Mouse (Mus musculus) heart, embryonic 12.5 days (tissue): ENCODE measurements around the gene Trib2. TPM values are rescaled to one million over a fixed set of nuclear protein-coding genes. Genes with fewer than 3 reads are reported as not detected.

Source experiments
- ATAC-seq: fragments of 200-750 bp; cut with Nextera tagmentation; 2 replicates; pipeline ENCODE4 v1.8.0; 2017; ENCODE audit warnings: moderate TSS enrichment, moderate library complexity; ENCODE audit not compliant: insufficient number of reproducible peaks, low FRiP score
- H3K27ac ChIP-seq: fragments of 300-500 bp; sonication (generic); 2 replicates; pipeline ENCODE4 v1.5.1; 2016; ENCODE audit warnings: mild to moderate bottlenecking, moderate library complexity; ENCODE audit not compliant: poor library complexity, severe bottlenecking
- H3K27me3 ChIP-seq: fragments of 300-500 bp; sonication (generic); replicated peaks from 2 replicates; pipeline ENCODE4 v1.6.1; 2016; ENCODE audit warnings: mild to moderate bottlenecking, moderate library complexity
- H3K36me3 ChIP-seq: fragments of 300-500 bp; sonication (generic); 2 replicates; pipeline ENCODE4 v1.6.1; 2016; ENCODE audit warnings: mild to moderate bottlenecking, moderate library complexity
- H3K4me1 ChIP-seq: fragments of 300-500 bp; sonication (generic); replicated peaks from 2 replicates; pipeline ENCODE4 v1.6.1; 2016; ENCODE audit warnings: mild to moderate bottlenecking
- H3K4me2 ChIP-seq: fragments of 300-500 bp; sonication (generic); 2 replicates; pipeline ENCODE4 v1.6.1; 2016; ENCODE audit warnings: mild to moderate bottlenecking, moderate library complexity
- H3K4me3 ChIP-seq: fragments of 300-500 bp; sonication (generic); 2 replicates; pipeline ENCODE4 v1.5.1; 2016; ENCODE audit warnings: mild to moderate bottlenecking
- H3K9ac ChIP-seq: fragments of 300-500 bp; sonication (generic); 2 replicates; pipeline ENCODE4 v1.6.1; 2016; ENCODE audit warnings: mild to moderate bottlenecking, moderate library complexity
- H3K9me3 ChIP-seq: fragments of 300-500 bp; sonication (generic); replicated peaks from 2 replicates; pipeline ENCODE4 v1.6.1; 2016; ENCODE audit warnings: mild to moderate bottlenecking, moderate library complexity
- WGBS: fragments of 180-500 bp; shearing (Covaris S2); methylation state at CpG from one replicate; pipeline ENCODE4 v1.1.7; 2016; 5-methylcytosine and 5-hydroxymethylcytosine counted together
- polyA plus RNA-seq: library from polyadenylated mRNA; unstranded; fragments of >200 nt; fragmentation: Nextera tagmentation; extraction: Ambion mirVana; gene quantifications from 2 replicates; pipeline ENCODE4 v1.2.1, GENCODE M21; 2016

Gene Trib2
- polyA plus RNA-seq, 1 experiment from 2014 or later = 67.4 TPM

- WGBS = 86% methylated on average over 12 of the region's 12 CpGs
- H3K4me3 ChIP-seq = no peak overlapping the region
- no peaks in the 10 kb centered on the region for H3K36me3 ChIP-seq
- H3K4me1 ChIP-seq = peaks cover 2% of the 10 kb centered on the region
- no peak overlapping the region for H3K9ac ChIP-seq
- ATAC-seq = no peak
- no peaks in the 10 kb centered on the region for H3K9me3 ChIP-seq
- H3K27ac ChIP-seq = no peak overlapping the region
- no peak overlapping the region for H3K4me2 ChIP-seq
- no peaks in the 10 kb centered on the region for H3K27me3 ChIP-seq
Measured at GRCm38 (mm10) chr12:15765996-15766395, 50.7 kb downstream of the Trib2 start.

GRCm38 (mm10) chr12:15765238-15765637 lies 51.5 kb downstream of the Trib2 start:
- no peaks in the 10 kb centered on the region for H3K27me3 ChIP-seq
- 38% methylated on average over 1 of the region's 1 CpGs for WGBS
- H3K4me1 ChIP-seq = peaks cover 2% of the 10 kb centered on the region
- H3K4me2 ChIP-seq = no peak overlapping the region
- H3K9ac ChIP-seq = no peak overlapping the region
- no peaks in the 10 kb centered on the region for H3K36me3 ChIP-seq
- ATAC-seq = no peak
- H3K4me3 ChIP-seq = no peak overlapping the region
- H3K9me3 ChIP-seq = no peaks in the 10 kb centered on the region
- no peak overlapping the region for H3K27ac ChIP-seq

DNA sequence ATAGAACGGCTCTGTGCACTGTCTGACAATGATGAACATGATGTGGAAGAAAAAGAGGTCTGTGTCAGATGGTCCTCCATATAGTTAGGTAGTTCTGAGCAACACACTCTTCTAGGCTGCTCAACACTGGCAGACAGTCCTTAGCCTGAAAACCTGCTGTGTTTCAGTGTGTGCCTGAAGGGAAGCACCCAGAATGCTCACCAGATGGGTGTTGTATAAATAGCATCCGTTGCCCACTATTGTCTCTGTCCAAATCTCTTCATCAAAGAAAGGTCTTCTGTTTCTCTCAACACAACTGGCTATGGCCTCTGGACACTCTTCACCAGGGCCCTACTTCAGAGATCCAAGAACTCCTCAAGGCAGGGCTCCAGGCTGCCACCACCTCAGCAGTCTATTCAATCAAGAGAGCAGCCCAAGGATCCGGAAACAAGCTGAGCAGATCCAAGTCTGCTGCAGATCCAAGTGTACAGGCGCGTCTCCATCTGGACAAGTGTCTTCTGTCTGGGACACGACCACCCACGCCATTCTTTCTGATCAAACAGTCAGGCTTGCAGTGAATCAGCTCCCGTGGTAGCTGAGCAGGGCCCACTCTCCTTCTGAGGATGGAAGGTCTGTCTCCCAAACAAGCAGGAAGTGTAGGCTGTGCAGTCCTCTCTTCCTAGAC lies 55.1 kb downstream of the Trib2 start:
- Histone ChIP-seq H3K27me3 (no peaks in the 10 kb centered on the region), H3K9ac (no peak overlapping the region), H3K4me3 (no peak overlapping the region), H3K4me1 (no peaks in the 10 kb centered on the region; the same call in 1 of the 2 replicates), H3K27ac (no peak overlapping the region), H3K36me3 (no peaks in the 10 kb centered on the region), H3K9me3 (no peaks in the 10 kb centered on the region), H3K4me2 (no peak overlapping the region)
- 83% methylated on average over 8 of the region's 8 CpGs for WGBS
- no peak for ATAC-seq

- WGBS = 74% methylated on average over 4 of the region's 4 CpGs
- Histone ChIP-seq H3K9me3 (no peaks in the 10 kb centered on the region), H3K4me1 (no peaks in the 10 kb centered on the region; the same call in 1 of the 2 replicates), H3K9ac (no peak overlapping the region), H3K4me2 (no peak overlapping the region), H3K4me3 (no peak overlapping the region), H3K27ac (no peak overlapping the region), H3K36me3 (no peaks in the 10 kb centered on the region), H3K27me3 (no peaks in the 10 kb centered on the region)
- no peak for ATAC-seq
Measured at GRCm38 (mm10) chr12:15760684-15761083, 56.0 kb downstream of the Trib2 start.

DNA sequence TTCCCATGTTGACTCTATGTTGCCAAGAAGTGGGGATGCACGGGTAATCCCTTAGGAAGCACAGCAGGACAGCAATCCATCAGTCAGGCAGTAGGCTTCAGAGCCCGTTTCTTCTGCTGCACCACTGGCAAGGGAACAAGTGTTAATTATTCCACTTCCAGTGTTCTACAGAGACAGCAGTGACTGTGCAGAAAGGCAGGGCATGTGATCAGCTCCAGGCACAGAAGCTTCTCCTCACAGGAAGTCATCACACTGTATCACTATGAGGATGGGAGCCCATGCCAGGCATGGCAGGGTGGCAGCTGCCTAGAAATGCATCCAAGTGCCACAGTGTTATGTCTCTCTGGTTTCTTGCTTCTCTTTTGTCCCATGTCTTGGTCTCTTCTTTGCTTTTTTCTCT lies 57.9 kb downstream of the Trib2 start:
- H3K36me3 ChIP-seq = no peaks in the 10 kb centered on the region
- no peak overlapping the region for H3K4me2 ChIP-seq
- H3K27me3 ChIP-seq = no peaks in the 10 kb centered on the region
- no peak overlapping the region for H3K4me3 ChIP-seq
- no peaks in the 10 kb centered on the region for H3K4me1 ChIP-seq
- H3K27ac ChIP-seq = no peak overlapping the region
- no peak for ATAC-seq
- whole genome bisulfite sequencing = 52% methylated on average over 2 of the region's 2 CpGs
- H3K9me3 ChIP-seq = no peaks in the 10 kb centered on the region
- no peak overlapping the region for H3K9ac ChIP-seq

- H3K9ac ChIP-seq = no peak overlapping the region
- no peaks in the 10 kb centered on the region for H3K36me3 ChIP-seq
- no peaks in the 10 kb centered on the region for H3K4me1 ChIP-seq
- WGBS = 71% methylated on average over 8 of the region's 8 CpGs
- H3K27ac ChIP-seq = no peak overlapping the region
- no peak overlapping the region for H3K4me3 ChIP-seq
- H3K9me3 ChIP-seq = no peaks in the 10 kb centered on the region
- ATAC-seq = no peak
- H3K27me3 ChIP-seq = no peaks in the 10 kb centered on the region
- no peak overlapping the region for H3K4me2 ChIP-seq
Measured at GRCm38 (mm10) chr12:15757351-15757750, 59.4 kb downstream of the Trib2 start.

GRCm38 (mm10) chr12:15755030-15755690 lies 61.6 kb downstream of the Trib2 start:
- Histone ChIP-seq H3K9me3 (no peaks in the 10 kb centered on the region), H3K36me3 (no peaks in the 10 kb centered on the region), H3K27ac (no peak overlapping the region), H3K4me2 (no peak overlapping the region), H3K27me3 (no peaks in the 10 kb centered on the region), H3K4me1 (no peaks in the 10 kb centered on the region), H3K9ac (no peak overlapping the region), H3K4me3 (no peak overlapping the region)
- no peak for ATAC-seq
- WGBS = 54% methylated on average over 2 of the region's 2 CpGs

DNA sequence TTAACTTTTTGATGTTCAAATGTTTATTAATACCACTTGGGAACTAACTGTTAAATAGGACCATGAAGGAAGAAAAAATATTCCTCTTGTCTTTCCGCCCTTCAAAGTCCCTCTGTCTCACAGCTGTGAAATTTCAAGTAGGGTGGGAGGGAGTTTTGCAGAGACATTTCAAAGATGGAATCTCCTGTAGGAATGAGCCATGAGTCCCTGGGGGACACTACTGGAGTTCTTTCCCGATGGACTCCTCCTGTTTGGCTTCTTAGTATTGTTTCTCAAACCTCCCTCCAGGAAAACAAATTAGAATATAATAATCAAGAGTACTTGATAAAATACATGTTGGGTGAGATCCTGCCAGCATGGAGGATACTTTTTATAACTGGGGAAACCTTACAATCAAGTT lies 62.1 kb downstream of the Trib2 start:
- Histone ChIP-seq H3K4me1 (no peaks in the 10 kb centered on the region), H3K27ac (no peak overlapping the region), H3K9ac (no peak overlapping the region), H3K4me3 (no peak overlapping the region), H3K27me3 (no peaks in the 10 kb centered on the region), H3K9me3 (no peaks in the 10 kb centered on the region), H3K4me2 (no peak overlapping the region), H3K36me3 (no peaks in the 10 kb centered on the region)
- 58% methylated on average over 2 of the region's 2 CpGs for WGBS
- no peak for ATAC-seq

GRCm38 (mm10) chr12:15749646-15750195 lies 67.0 kb downstream of the Trib2 start:
- WGBS = 51% methylated on average over 4 of the region's 4 CpGs
- H3K9me3 ChIP-seq = no peaks in the 10 kb centered on the region
- no peak overlapping the region for H3K9ac ChIP-seq
- ATAC-seq = no peak
- H3K27ac ChIP-seq = no peak overlapping the region
- no peak overlapping the region for H3K4me2 ChIP-seq
- no peaks in the 10 kb centered on the region for H3K36me3 ChIP-seq
- H3K27me3 ChIP-seq = no peaks in the 10 kb centered on the region
- no peaks in the 10 kb centered on the region for H3K4me1 ChIP-seq
- no peak overlapping the region for H3K4me3 ChIP-seq

GRCm38 (mm10) chr12:15745752-15746151 lies 71.0 kb downstream of the Trib2 start:
- no peak overlapping the region for H3K27ac ChIP-seq
- WGBS = 79% methylated on average over 10 of the region's 10 CpGs

More at GRCm38 (mm10) chr12:15745752-15746151, 71.0 kb downstream of the Trib2 start:
- no peak overlapping the region for H3K9ac ChIP-seq
- no peaks in the 10 kb centered on the region for H3K27me3 ChIP-seq
- H3K4me2 ChIP-seq = no peak overlapping the region
- no peak overlapping the region for H3K4me3 ChIP-seq
- ATAC-seq = no peak
- H3K36me3 ChIP-seq = no peaks in the 10 kb centered on the region
- peaks cover 6% of the 10 kb centered on the region for H3K4me1 ChIP-seq
- H3K9me3 ChIP-seq = no peaks in the 10 kb centered on the region
